Mouse (Mus musculus): Measurements from ENCODE around the gene Rrnad1.
"Not testable (repeated sequence)": the region's sequence is repeated elsewhere in the genome, so short reads cannot be mapped to it uniquely, and the experiment has no call there.

Rrnad1 gene

GRCm38 (mm10) chr3:87918551-87918950, 12.0 kb downstream of the Rrnad1 start:
- no peak for DNase-seq (ENCODE audit: low spot score in 2 of 2)

GRCm38 (mm10) chr3:87916990-87917389, 13.5 kb downstream of the Rrnad1 start:
- no peak for DNase-seq (ENCODE audit: low spot score in 2 of 2)

- no peak for DNase-seq (ENCODE audit: low spot score in 2 of 2)
These were observed 16.6 kb downstream of the Rrnad1 start for GRCm38 (mm10) chr3:87913891-87914290.

- DNase-seq (ENCODE audit: low spot score in 2 of 2) = no peak
These were observed 17.0 kb downstream of the Rrnad1 start for GRCm38 (mm10) chr3:87913491-87913890.

GRCm38 (mm10) chr3:87910573-87911141, 19.9 kb downstream of the Rrnad1 start:
- peak; percentile 49 to 57 for DNase-seq (ENCODE audit: low spot score in 2 of 2)

GRCm38 (mm10) chr3:87909874-87910273, 20.6 kb downstream of the Rrnad1 start:
- DNase-seq (ENCODE audit: low spot score in 2 of 2) = no peak

- DNase-seq (ENCODE audit: low spot score in 2 of 2) = no peak
These were observed 21.1 kb downstream of the Rrnad1 start for GRCm38 (mm10) chr3:87909381-87909780.

GRCm38 (mm10) chr3:87907906-87908305, 22.6 kb downstream of the Rrnad1 start:
- no peak for DNase-seq (ENCODE audit: low spot score in 2 of 2)

- no peak for DNase-seq (ENCODE audit: low spot score in 2 of 2)
These were observed 23.3 kb downstream of the Rrnad1 start for GRCm38 (mm10) chr3:87906981-87907857.

- DNase-seq (ENCODE audit: low spot score in 2 of 2) = no peak
These were observed 23.9 kb downstream of the Rrnad1 start for GRCm38 (mm10) chr3:87906601-87906980.

- DNase-seq (ENCODE audit: low spot score in 2 of 2) = peak; percentile 96
These were observed 24.5 kb downstream of the Rrnad1 start, which contains the start of gene Hdgf for GRCm38 (mm10) chr3:87905880-87906485. Hdgf (plus strand) TSS chr3:87906321.

- DNase-seq (ENCODE audit: low spot score in 2 of 2) = no peak
These were observed 26.7 kb downstream of the Rrnad1 start for GRCm38 (mm10) chr3:87903821-87904220.

GRCm38 (mm10) chr3:87901959-87902358, 28.6 kb downstream of the Rrnad1 start:
- not testable (repeated sequence) for DNase-seq (ENCODE audit: low spot score in 2 of 2)

GRCm38 (mm10) chr3:87901036-87901624, 29.4 kb downstream of the Rrnad1 start:
- peak; percentile 54 to 69 for DNase-seq (ENCODE audit: low spot score in 2 of 2)

GRCm38 (mm10) chr3:87899776-87900175, 30.7 kb downstream of the Rrnad1 start:
- DNase-seq (ENCODE audit: low spot score in 2 of 2) = no peak

- no peak for DNase-seq (ENCODE audit: low spot score in 2 of 2)
These were observed 31.3 kb downstream of the Rrnad1 start for GRCm38 (mm10) chr3:87899266-87899665.

- no peak for DNase-seq (ENCODE audit: low spot score in 2 of 2)
These were observed 37.1 kb downstream of the Rrnad1 start for GRCm38 (mm10) chr3:87893367-87893905.

GRCm38 (mm10) chr3:87891481-87891880, 39.0 kb downstream of the Rrnad1 start:
- no peak for DNase-seq (ENCODE audit: low spot score in 2 of 2)

GRCm38 (mm10) chr3:87887400-87887799, 43.1 kb downstream of the Rrnad1 start:
- DNase-seq (ENCODE audit: low spot score in 2 of 2) = not testable (repeated sequence)

GRCm38 (mm10) chr3:87886416-87886815, 44.1 kb downstream of the Rrnad1 start:
- DNase-seq (ENCODE audit: low spot score in 2 of 2) = peak in 1 of 2 experiments; percentile 29

GRCm38 (mm10) chr3:87886004-87886365, 44.5 kb downstream of the Rrnad1 start:
- no peak for DNase-seq (ENCODE audit: low spot score in 2 of 2)

All from spleen, postnatal 36 days (tissue).